Mouse (Mus musculus): Measurements from ENCODE around the gene Oma1.

The Oma1 gene

GRCm38 (mm10) chr4:103313587-103314525 is at the start of gene Oma1:
Oma1 (plus strand) TSS chr4:103313812.
- ATAC-seq (ENCODE audit: insufficient number of reproducible peaks, low FRiP score, low TSS enrichment) = peak; percentile 99

GRCm38 (mm10) chr4:103263812-103264396 is 49.7 kb upstream of the Oma1 start:
- ATAC-seq (ENCODE audit: insufficient number of reproducible peaks, low FRiP score, low TSS enrichment) = no peak

- no peak for ATAC-seq (ENCODE audit: insufficient number of reproducible peaks, low FRiP score, low TSS enrichment)
Measured at GRCm38 (mm10) chr4:103265166-103265565, 48.4 kb upstream of the Oma1 start.

- no peak for ATAC-seq (ENCODE audit: insufficient number of reproducible peaks, low FRiP score, low TSS enrichment)
Measured at GRCm38 (mm10) chr4:103269336-103269735, 44.3 kb upstream of the Oma1 start.

- ATAC-seq (ENCODE audit: insufficient number of reproducible peaks, low FRiP score, low TSS enrichment) = no peak
Measured at GRCm38 (mm10) chr4:103273021-103273420, 40.6 kb upstream of the Oma1 start.

GRCm38 (mm10) chr4:103288342-103288741 is 25.3 kb upstream of the Oma1 start:
- no peak for ATAC-seq (ENCODE audit: insufficient number of reproducible peaks, low FRiP score, low TSS enrichment)

- ATAC-seq (ENCODE audit: insufficient number of reproducible peaks, low FRiP score, low TSS enrichment) = no peak
Measured at GRCm38 (mm10) chr4:103290763-103291162, 22.8 kb upstream of the Oma1 start, which contains the start of gene 4921539E11Rik. 4921539E11Rik (minus strand) TSS chr4:103290863.

GRCm38 (mm10) chr4:103299342-103299741 is 14.3 kb upstream of the Oma1 start:
- no peak for ATAC-seq (ENCODE audit: insufficient number of reproducible peaks, low FRiP score, low TSS enrichment)

- peak; percentile 92 for ATAC-seq (ENCODE audit: insufficient number of reproducible peaks, low FRiP score, low TSS enrichment)
Measured at GRCm38 (mm10) chr4:103303851-103304250, 9.8 kb upstream of the Oma1 start.

GRCm38 (mm10) chr4:103314526-103314910 is 906 bp downstream of the Oma1 start:
- ATAC-seq (ENCODE audit: insufficient number of reproducible peaks, low FRiP score, low TSS enrichment) = no peak

GRCm38 (mm10) chr4:103315861-103316260 is 2.2 kb downstream of the Oma1 start:
- no peak for ATAC-seq (ENCODE audit: insufficient number of reproducible peaks, low FRiP score, low TSS enrichment)

- ATAC-seq (ENCODE audit: insufficient number of reproducible peaks, low FRiP score, low TSS enrichment) = no peak
Measured at GRCm38 (mm10) chr4:103321461-103321860, 7.8 kb downstream of the Oma1 start.

- no peak for ATAC-seq (ENCODE audit: insufficient number of reproducible peaks, low FRiP score, low TSS enrichment)
Measured at GRCm38 (mm10) chr4:103324688-103325451, 11.3 kb downstream of the Oma1 start.

- no peak for ATAC-seq (ENCODE audit: insufficient number of reproducible peaks, low FRiP score, low TSS enrichment)
Measured at GRCm38 (mm10) chr4:103326994-103327393, 13.4 kb downstream of the Oma1 start.

- ATAC-seq (ENCODE audit: insufficient number of reproducible peaks, low FRiP score, low TSS enrichment) = no peak
Measured at GRCm38 (mm10) chr4:103329348-103329747, 15.7 kb downstream of the Oma1 start.

GRCm38 (mm10) chr4:103335134-103335533 is 21.5 kb downstream of the Oma1 start:
- no peak for ATAC-seq (ENCODE audit: insufficient number of reproducible peaks, low FRiP score, low TSS enrichment)

- no peak for ATAC-seq (ENCODE audit: insufficient number of reproducible peaks, low FRiP score, low TSS enrichment)
Measured at GRCm38 (mm10) chr4:103340726-103341125, 27.1 kb downstream of the Oma1 start.

- no peak for ATAC-seq (ENCODE audit: insufficient number of reproducible peaks, low FRiP score, low TSS enrichment)
Measured at GRCm38 (mm10) chr4:103341620-103342019, 28.0 kb downstream of the Oma1 start.

- ATAC-seq (ENCODE audit: insufficient number of reproducible peaks, low FRiP score, low TSS enrichment) = 0 out of 2 replicates have a peak, but pooled peaks have one; percentile 56
Measured at GRCm38 (mm10) chr4:103346058-103346457, 32.4 kb downstream of the Oma1 start.

GRCm38 (mm10) chr4:103346849-103347248 is 33.2 kb downstream of the Oma1 start:
- no peak for ATAC-seq (ENCODE audit: insufficient number of reproducible peaks, low FRiP score, low TSS enrichment)

GRCm38 (mm10) chr4:103349219-103349618 is 35.6 kb downstream of the Oma1 start:
- ATAC-seq (ENCODE audit: insufficient number of reproducible peaks, low FRiP score, low TSS enrichment) = no peak
